16 mouse cellular contexts compared by ENCODE assay signal in the genomic region with DNA sequence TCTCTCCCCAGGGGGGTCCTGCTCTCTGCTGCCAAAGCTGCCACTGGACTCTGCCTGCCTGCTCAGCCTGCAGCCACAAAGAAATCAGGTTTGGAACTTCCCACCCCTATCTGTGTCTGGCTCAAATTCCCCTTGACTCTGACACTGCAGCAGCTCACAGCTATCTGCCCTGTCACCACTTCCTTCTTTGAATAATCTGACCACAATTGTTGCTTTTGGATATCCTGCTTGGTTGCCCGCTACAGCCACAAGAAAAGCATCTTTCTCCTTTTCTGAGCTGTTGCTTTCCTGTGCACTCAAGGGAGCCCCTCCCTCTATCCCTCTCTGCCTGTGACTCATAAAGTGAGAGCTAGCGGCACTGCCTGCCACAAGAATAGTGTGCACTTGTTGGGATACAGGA.
A peak's percentile ranks its signal among the peaks of the same experiment; 100 is the strongest.
DNase-seq lines count a peak whose midpoint lies in the region; ATAC-seq lines count a peak whose summit lies in the region.
"Had no signal": no experiment of that assay in that cellular context is flagged by ENCODE, and none has a peak within 500 bp of the region (broad histone marks: within the 10 kb centered on the region; RNA-seq: fewer than 3 reads in every experiment).

No protein-coding gene starts in this region.

- no peak overlapping the region for H3K9ac ChIP-seq in heart, embryonic 12.5 days
- H3K9ac ChIP-seq: embryonic facial prominence, embryonic 13.5 days; forebrain, postnatal 0 days; limb, embryonic 15.5 days; stomach, embryonic 15.5 days had no signal

- no peaks in the 10 kb centered on the region for H3K27me3 ChIP-seq in heart, embryonic 12.5 days (replicated peaks)
- H3K27me3 ChIP-seq: embryonic facial prominence, embryonic 13.5 days; limb, embryonic 15.5 days; stomach, embryonic 15.5 days had no signal

- H3K9me3 ChIP-seq in heart, embryonic 12.5 days (replicated peaks): no peaks in the 10 kb centered on the region
- H3K9me3 ChIP-seq: embryonic facial prominence, embryonic 13.5 days; limb, embryonic 15.5 days; stomach, embryonic 15.5 days had no signal

- 0 out of 2 replicates have a peak, but pooled peaks cover 3% of the 10 kb centered on the region for H3K4me1 ChIP-seq in heart, embryonic 12.5 days (replicated peaks)
- H3K4me1 ChIP-seq: embryonic facial prominence, embryonic 13.5 days; limb, embryonic 15.5 days; stomach, embryonic 15.5 days had no signal

- H3K36me3 ChIP-seq in heart, embryonic 12.5 days: no peaks in the 10 kb centered on the region
- H3K36me3 ChIP-seq: embryonic facial prominence, embryonic 13.5 days; limb, embryonic 15.5 days; stomach, embryonic 15.5 days had no signal

- H3K4me3 ChIP-seq in heart, embryonic 12.5 days: no peak overlapping the region
- H3K4me3 ChIP-seq: embryonic facial prominence, embryonic 13.5 days; limb, embryonic 15.5 days; stomach, embryonic 15.5 days had no signal

- no peak overlapping the region for H3K27ac ChIP-seq in heart, embryonic 12.5 days (ENCODE audit: poor library complexity, severe bottlenecking)
- H3K27ac ChIP-seq: embryonic facial prominence, embryonic 13.5 days; limb, embryonic 15.5 days; stomach, embryonic 15.5 days had no signal

- WGBS in heart, embryonic 12.5 days: 31% methylated on average over 2 of the region's 2 CpGs

- peak; percentile 73 for ATAC-seq in heart, embryonic 12.5 days (ENCODE audit: insufficient number of reproducible peaks, low FRiP score)
- peak; percentile 97 for ATAC-seq in granulocyte monocyte progenitor cell, adult 5-6 weeks (replicated peaks; ENCODE audit: poor library complexity, severe bottlenecking)
- ATAC-seq: forebrain, postnatal 0 days; inflammation-experienced regulatory T-cells, adult 6 months had no signal

- DNase-seq in heart, adult 8-10 months (ENCODE audit: low spot score): no peak
- peak; percentile 0 for DNase-seq in right cerebral cortex, adult 18-20 months
- DNase-seq in right cerebral cortex, postnatal 25 days: no peak
- no peak for DNase-seq in left cerebral cortex, adult 9 months (ENCODE audit: low spot score in 2 of 2)
- no peak for DNase-seq in cerebellum, adult 9-10 months
- DNase-seq: adrenal gland, adult 8-10 months; cerebellum, adult 18-20 months; forebrain, postnatal 0 days; kidney, adult 8-10 months; spleen, adult 18-20 months had no signal

- no peak overlapping the region for H3K4me2 ChIP-seq in heart, embryonic 12.5 days
- H3K4me2 ChIP-seq: embryonic facial prominence, embryonic 13.5 days; limb, embryonic 15.5 days; stomach, embryonic 15.5 days had no signal
